Mouse (Mus musculus) liver, embryonic 14.5 days (tissue): ENCODE results near the gene Zfp384.

Source experiments
- CTCF ChIP-seq: IDR thresholded peaks from 2 replicates; pipeline ENCODE4 v1.5.1; 2016; ENCODE audit warnings: antibody characterized with exemption, low read depth, control low read depth
- EP300 ChIP-seq: IDR thresholded peaks from 2 replicates; pipeline ENCODE4 v1.6.1; 2016; ENCODE audit warnings: antibody characterized with exemption, low read depth

GRCm38 (mm10) chr6:125082801-125083386 is 73.9 kb downstream of the Zfp384 start:
- no peak for TF ChIP-seq CTCF
- TF ChIP-seq EP300, result no peak
